Mouse (Mus musculus): Measurements from ENCODE around the gene Gm10972. TPM values are rescaled to one million over a fixed set of nuclear protein-coding genes. Genes with fewer than 3 reads are reported as not detected.
A peak's percentile ranks its signal among the peaks of the same experiment; 100 is the strongest.
"Not testable (repeated sequence)": the region's sequence is repeated elsewhere in the genome, so short reads cannot be mapped to it uniquely, and the experiment has no call there.

Gm10972 gene
- not detected for total RNA-seq (2022)

DNA sequence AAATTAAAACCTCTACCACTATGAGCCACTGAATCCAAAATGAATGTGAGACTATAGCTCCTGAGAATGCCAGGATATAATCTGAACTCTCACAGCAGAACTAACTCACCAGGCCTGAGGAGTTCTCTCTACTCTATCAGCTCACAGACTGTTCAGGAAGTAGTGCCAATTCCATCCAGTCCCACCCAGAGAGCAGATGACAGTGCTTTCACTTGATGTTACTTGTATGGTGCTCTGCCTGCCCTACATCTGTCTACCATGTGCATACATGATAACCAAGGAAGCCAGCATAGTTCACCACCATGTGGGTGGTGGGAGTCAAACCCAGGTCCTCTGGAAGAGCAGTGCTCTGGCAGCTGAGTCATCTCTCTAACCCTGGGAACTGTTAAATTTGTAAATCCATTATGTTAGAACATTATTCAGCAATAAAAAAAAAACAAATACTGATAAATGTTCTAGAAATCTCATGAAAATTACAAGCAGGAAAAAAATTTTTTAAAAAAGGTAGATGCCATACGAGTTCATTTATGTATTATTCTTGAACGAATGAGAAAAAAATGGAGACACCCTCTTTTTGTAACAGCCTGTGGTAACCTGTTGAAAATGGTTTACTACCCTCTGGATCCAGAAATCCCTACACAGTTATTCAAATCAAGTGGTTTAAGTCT lies at the start of gene Gm10972:
TSS of gene Gm10972 (plus strand) at position 618 of the 668 bp plus-strand sequence.
- not testable (repeated sequence) for DNase-seq (ENCODE audit: low spot score in 2 of 2)

GRCm38 (mm10) chr3:94595871-94596287 lies 47.0 kb upstream of the Gm10972 start:
- no peak for DNase-seq (ENCODE audit: low spot score in 2 of 2)

DNA sequence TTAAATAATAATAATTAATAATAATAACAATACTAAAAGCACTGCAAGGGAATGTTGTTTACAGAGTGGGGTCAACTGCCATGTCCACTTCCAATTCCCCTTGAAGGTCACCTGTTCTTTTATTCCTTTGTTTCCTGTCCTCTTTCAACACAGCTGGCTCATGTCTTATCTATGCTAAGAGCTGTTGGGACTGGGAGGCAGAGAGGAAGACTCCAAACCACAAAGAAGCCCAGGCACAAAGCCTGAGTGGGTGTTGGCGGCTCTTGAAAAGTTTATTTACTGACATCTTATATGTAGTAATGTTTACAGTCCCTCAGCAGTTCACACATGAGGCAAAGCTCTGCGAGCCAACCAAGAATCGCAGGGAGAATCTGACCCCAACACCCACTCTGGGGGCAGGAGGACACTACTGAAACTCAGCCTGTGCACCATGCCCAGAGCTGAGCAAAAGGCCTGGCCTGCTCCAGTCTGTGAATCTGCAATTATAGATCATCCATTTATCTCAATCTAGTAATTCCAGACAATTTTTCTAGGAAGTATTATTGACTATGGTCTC lies 45.6 kb upstream of the Gm10972 start:
- DNase-seq (ENCODE audit: low spot score in 2 of 2): no peak

DNA sequence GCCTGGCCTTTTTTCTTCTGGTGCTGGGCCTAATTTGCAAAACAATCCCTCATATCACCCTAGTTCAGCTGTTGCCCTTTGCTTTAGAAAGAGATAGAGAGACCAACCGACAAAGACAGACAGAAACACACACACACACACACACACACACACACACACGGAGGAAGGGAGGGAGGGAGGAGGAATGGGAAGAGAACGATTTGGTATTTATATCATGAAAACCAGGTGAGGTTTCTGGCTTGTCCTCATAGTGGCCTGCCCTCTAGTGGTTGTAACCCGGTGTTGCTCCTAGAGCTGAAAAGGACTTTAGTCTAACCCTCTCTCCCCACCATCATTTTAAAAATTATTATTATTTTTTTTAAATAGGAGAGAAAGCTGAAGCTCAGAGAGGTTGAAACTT lies 41.0 kb upstream of the Gm10972 start:
- peak in 1 of 2 experiments; percentile 30 for DNase-seq (ENCODE audit: low spot score in 2 of 2)

DNA sequence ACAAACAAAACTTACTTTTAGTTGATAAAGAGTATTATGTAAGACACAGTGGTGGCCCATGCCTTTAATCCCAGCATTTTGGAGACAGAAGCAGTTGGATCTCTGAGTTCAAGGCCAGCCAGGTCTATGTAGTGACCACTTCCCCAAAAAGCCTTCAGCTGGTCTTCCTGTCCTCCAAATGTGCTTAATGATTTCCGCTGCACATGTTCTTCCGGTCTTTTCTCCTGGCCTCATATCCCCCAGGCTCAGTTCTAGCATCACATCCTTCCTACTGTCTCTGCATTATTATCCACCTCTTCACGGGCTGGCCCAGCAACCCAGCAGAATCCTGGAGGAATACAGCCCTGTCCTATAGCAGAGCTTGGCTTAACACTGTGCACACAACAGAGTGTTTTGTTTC lies 33.3 kb upstream of the Gm10972 start:
- no peak for DNase-seq (ENCODE audit: low spot score in 2 of 2)

- DNase-seq (ENCODE audit: low spot score in 2 of 2): no peak
These were observed 32.3 kb upstream of the Gm10972 start for GRCm38 (mm10) chr3:94610581-94610980.

- DNase-seq (ENCODE audit: low spot score in 2 of 2): no peak
These were observed 31.6 kb upstream of the Gm10972 start for GRCm38 (mm10) chr3:94611343-94611742.

DNA sequence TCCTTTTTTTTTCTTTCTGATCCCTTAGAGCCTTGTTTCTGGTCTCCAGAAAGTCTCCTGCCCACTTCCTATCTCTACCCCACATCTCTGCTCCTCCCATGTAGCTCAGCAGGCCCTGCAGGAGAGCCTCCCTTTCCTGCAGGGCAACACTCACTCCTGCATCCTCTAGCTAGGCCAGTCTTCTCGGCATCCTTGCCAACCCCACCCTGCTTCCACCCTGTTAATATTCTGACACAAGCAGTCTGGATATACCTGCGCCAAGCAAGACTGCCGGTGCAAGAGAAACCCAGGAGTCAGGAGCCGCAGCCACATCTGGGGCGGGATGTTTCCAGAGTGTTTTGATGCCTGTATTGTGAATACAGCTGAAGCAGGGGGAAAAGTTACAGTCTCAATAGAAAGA lies 31.1 kb upstream of the Gm10972 start:
- DNase-seq (ENCODE audit: low spot score in 2 of 2): no peak

DNA sequence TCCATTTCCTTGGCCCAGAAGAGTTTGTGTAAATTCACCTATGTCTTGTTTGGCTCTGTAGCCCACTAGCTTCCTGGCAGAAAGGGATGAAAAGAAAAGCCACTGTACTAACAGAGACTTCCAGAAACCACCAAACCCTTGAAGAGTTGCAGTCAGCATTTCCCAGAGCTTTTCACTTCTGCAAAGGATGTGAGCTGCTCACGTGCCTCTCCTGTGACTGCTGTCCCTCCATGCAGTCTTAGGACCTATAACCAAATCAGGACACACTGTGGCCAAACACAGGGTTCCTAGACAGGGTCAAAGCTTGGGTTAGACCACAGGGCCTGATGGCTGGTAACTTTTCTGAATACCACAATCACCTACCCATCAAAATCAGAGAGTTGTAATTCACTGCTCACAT lies 30.6 kb upstream of the Gm10972 start:
- no peak for DNase-seq (ENCODE audit: low spot score in 2 of 2)

GRCm38 (mm10) chr3:94613258-94613878 lies 29.5 kb upstream of the Gm10972 start:
- no peak for DNase-seq (ENCODE audit: low spot score in 2 of 2)

DNA sequence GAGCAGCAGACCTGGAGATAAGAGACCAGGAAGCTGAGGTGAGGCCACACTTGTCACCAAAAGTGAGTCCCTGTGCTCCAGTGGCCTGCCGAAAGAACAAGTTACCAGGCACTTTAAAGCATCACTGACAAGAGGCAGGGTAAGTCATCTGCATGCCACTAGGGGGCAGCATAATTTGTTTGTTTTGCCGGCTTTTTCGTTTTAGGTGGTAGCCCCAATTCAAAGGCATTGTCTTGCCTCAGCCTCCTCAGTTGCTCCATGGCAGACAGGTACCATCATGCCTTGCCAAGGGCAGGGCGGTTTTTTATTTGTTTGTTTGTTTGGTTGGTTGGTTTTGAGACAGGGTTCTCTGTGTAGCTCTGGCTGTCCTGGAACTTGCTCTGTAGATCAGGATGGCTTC lies 26.2 kb upstream of the Gm10972 start:
- DNase-seq (ENCODE audit: low spot score in 2 of 2): no peak

DNA sequence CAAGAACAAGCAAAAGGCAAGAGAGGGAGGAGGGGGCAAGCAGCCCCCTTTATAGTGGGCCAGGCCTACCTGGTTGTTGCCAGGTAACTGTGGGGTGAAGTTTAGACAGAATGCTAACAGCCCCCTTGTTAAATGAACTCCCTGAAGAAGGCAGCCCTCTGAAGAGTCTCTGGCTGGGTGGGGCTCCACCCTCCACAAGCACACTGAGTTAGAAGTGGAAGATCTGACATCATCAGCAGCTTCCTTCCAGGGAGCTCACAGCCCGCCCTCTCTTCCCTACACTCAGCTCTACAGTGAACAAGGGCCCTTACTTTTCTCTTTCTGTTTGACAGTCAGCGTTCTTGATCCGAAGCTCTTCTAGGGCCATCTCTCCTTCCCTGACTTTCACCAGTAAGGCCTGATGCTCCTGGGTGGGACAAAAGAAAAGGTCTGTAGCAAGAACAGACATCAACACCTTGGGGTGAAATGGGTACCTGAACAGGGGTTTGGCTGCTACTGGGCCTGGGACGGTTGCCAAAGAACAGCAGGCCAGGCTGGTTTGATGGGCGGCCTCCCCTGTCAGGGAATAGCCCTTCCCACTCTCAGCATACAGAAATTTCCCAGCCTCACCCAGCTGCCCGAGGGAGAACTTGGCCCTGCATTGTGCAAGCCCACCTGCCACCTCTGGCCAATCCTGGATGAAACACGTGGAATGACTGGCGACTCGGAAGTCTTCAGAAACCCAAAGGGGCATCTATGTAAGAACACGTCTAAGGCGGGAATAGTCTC lies 21.0 kb upstream of the Gm10972 start:
- DNase-seq (ENCODE audit: low spot score in 2 of 2): no peak

DNA sequence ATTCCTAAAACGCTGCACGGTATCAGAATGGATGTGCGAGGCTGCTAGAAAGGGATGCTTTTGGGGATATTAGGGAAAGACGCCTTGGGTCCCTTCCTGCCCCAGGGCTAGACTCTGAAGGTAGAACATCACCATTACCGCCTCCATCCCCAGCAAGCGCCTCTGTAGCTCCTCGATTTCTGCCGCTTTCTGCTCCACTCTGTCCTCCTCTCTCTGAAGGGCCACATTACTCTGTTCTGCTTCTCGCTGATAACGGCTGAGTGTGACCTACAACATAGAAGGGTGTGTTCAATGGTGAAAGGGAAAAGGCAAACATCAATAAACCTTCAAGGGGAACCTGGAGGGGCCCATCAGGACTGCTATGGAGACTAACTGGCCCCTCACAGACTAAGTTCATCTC lies 20.4 kb upstream of the Gm10972 start:
- DNase-seq (ENCODE audit: low spot score in 2 of 2): no peak

- no peak for DNase-seq (ENCODE audit: low spot score in 2 of 2)
These were observed 18.6 kb upstream of the Gm10972 start for GRCm38 (mm10) chr3:94624281-94624680.

GRCm38 (mm10) chr3:94628712-94629111 lies 14.2 kb upstream of the Gm10972 start:
- no peak for DNase-seq (ENCODE audit: low spot score in 2 of 2)

GRCm38 (mm10) chr3:94629876-94630275 lies 13.0 kb upstream of the Gm10972 start:
- DNase-seq (ENCODE audit: low spot score in 2 of 2): no peak

GRCm38 (mm10) chr3:94648755-94649590 lies 6.1 kb downstream of the Gm10972 start:
- DNase-seq (ENCODE audit: low spot score in 2 of 2): no peak

DNA sequence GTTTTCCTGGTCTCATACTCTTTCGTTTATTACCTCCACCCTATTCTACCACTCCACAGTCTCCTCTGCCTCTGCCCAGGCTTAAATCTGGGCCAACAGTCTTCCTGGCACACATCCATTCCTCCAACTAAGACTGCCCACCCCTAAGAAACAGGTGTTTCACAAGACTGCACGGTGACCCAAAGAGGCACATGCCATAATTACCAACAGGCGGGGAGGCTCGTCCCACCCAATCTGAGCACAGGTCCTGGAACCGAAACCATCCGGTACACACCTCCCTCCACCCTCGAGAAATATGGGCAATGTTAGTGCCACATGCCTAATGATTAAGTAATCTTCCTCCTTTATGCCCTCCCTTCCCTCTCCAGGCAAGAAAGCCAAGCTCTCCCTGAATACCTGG lies 7.5 kb downstream of the Gm10972 start:
- no peak for DNase-seq (ENCODE audit: low spot score in 2 of 2)

- DNase-seq (ENCODE audit: low spot score in 2 of 2): not testable (repeated sequence)
These were observed 11.1 kb downstream of the Gm10972 start for GRCm38 (mm10) chr3:94653967-94654366.

DNA sequence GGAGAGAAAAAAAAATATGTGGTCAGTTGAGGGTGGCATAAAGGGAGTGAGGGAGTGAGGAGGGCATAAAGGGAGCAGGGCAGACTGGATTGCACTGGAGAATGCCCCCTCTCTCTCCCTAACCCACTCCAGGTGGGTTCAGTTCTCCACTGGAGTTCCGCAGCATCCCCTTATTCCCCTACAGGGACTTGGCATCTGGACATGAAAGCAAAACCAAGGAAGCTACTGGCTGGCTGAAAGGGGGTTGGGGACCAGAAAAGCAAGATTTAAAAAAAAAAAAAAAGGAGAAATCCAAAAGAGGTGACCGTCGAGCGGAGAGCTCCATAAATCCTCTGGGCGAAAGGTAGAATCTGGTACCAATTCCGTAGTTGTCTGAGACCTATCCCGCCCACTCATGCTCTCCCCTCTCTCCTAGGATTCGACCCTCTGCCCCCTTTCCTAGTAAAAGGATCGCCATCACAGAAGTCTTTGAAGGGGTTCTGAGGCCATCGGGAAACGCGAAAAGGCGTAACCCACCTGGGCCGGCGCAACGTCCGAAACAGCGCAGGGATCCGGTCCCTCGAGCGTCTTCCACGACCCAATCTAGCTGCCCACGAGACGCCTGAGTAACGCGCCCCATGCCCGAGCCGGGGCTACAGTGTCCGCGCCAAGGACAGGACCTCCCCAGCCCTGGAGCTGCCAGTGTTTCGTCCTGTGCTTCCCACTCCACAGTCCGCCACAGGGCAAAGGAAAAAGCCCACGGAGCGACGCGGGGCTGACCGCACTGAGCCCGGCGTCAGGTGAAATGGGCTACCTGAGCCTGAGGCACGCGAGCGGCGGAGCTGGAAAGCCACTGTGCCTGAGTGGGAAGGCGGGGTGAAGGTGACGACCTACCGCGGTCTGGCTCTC lies 15.2 kb downstream of the Gm10972 start:
- DNase-seq (ENCODE audit: low spot score in 2 of 2): not testable (repeated sequence)

Data from left cerebral cortex, adult 8-10 months (tissue).